Mouse (Mus musculus) CH12.LX (cell line): ENCODE measurements around the gene Sycn. TPM values are rescaled to one million over a fixed set of nuclear protein-coding genes. Genes with fewer than 3 reads are reported as not detected.

Experiments
- DNase-seq: peaks from one replicate; pipeline ENCODE4 v3.0.0-alpha.2; 2013; ENCODE audit errors: extremely low read depth
- H3K27ac ChIP-seq: 2 replicates; pipeline ENCODE4 v1.5.1; 2012; ENCODE audit warnings: low read depth, mild to moderate bottlenecking, control low read depth, moderate library complexity; ENCODE audit not compliant: insufficient read depth
- H3K27me3 ChIP-seq: replicated peaks from 2 replicates; pipeline ENCODE3; 2012; ENCODE audit warnings: inconsistent platforms
- H3K36me3 ChIP-seq, 2 experiments: replicated peaks in 1 of 2; 2 replicates each; pipeline versions ENCODE3 to v1.6.1; 2012; ENCODE audit warnings: inconsistent platforms in 1 of 2, low read length in 1 of 2, mild to moderate bottlenecking in 1 of 2, mixed read lengths in 1 of 2, moderate library complexity in 1 of 2; ENCODE audit not compliant: control insufficient read depth in 1 of 2, insufficient read depth in 1 of 2
- H3K4me1 ChIP-seq, 2 experiments: 2 replicates each; pipeline ENCODE4 v1.6.1; 2012; ENCODE audit warnings: inconsistent platforms in 1 of 2, moderate library complexity in 1 of 2; ENCODE audit not compliant: insufficient read depth in 2 of 2, control insufficient read depth in 1 of 2
- H3K4me2 ChIP-seq: 2 replicates; pipeline ENCODE4 v1.6.1; 2012; ENCODE audit warnings: low read depth, mild to moderate bottlenecking, control low read depth; ENCODE audit not compliant: poor library complexity, insufficient read depth, severe bottlenecking
- H3K4me3 ChIP-seq, 3 experiments: fragments of 150-350 bp in 1 of 3; sonication (generic) in 1 of 3; replicated peaks in 1 of 3; 2 replicates each; pipeline versions ENCODE3 to v1.5.1; 2011 to 2012; ENCODE audit warnings: low read depth in 2 of 3, low read length in 2 of 3, mild to moderate bottlenecking in 2 of 3, moderate library complexity in 2 of 3, control low read depth in 1 of 3, improper control_type of control experiment in 1 of 3, inconsistent platforms in 1 of 3, mixed read lengths in 1 of 3; ENCODE audit not compliant: poor library complexity in 1 of 3
- H3K79me2 ChIP-seq: replicated peaks from 2 replicates; pipeline ENCODE4 v1.6.1; 2012; ENCODE audit warnings: mild to moderate bottlenecking, moderate library complexity; ENCODE audit not compliant: control insufficient read depth, poor library complexity, insufficient read depth, severe bottlenecking; ENCODE audit errors: extremely low read depth
- H3K9ac ChIP-seq: 2 replicates; pipeline ENCODE4 v1.6.1; 2012; ENCODE audit warnings: low read depth, mild to moderate bottlenecking, control low read depth, moderate library complexity; ENCODE audit not compliant: insufficient read depth
- H3K9me3 ChIP-seq: replicated peaks from 2 replicates; pipeline ENCODE3; 2012; ENCODE audit warnings: low read length, inconsistent platforms, mixed read lengths
- BHLHE40 ChIP-seq: IDR thresholded peaks from 2 replicates; pipeline ENCODE4 v1.6.1; 2011; ENCODE audit warnings: mild to moderate bottlenecking, low read depth, low read length, improper control_type of control experiment
- CHD1 ChIP-seq: IDR thresholded peaks from 2 replicates; pipeline ENCODE4 v1.6.1; 2012; ENCODE audit warnings: low read depth, low read length, improper control_type of control experiment, inconsistent platforms
- CHD2 ChIP-seq: IDR thresholded peaks from 2 replicates; pipeline ENCODE4 v1.6.1; 2011; ENCODE audit warnings: low read length, improper control_type of control experiment
- EP300 ChIP-seq: IDR thresholded peaks from 2 replicates; pipeline ENCODE4 v1.6.1; 2011; ENCODE audit warnings: low read length, improper control_type of control experiment
- ETS1 ChIP-seq: conservative IDR thresholded peaks from 2 replicates; pipeline ENCODE4 v1.6.1; 2012; ENCODE audit warnings: low read depth, mild to moderate bottlenecking, inconsistent platforms, low read length, improper control_type of control experiment, moderate library complexity
- GABPA ChIP-seq: IDR thresholded peaks from 2 replicates; pipeline ENCODE4 v1.6.1; 2012; ENCODE audit warnings: low read depth, low read length, improper control_type of control experiment, inconsistent platforms; ENCODE audit not compliant: insufficient replicate concordance
- HCFC1 ChIP-seq: IDR thresholded peaks from 2 replicates; pipeline ENCODE4 v1.6.1; 2012; ENCODE audit warnings: low read depth, mild to moderate bottlenecking, inconsistent platforms, low read length, improper control_type of control experiment
- JUN ChIP-seq: IDR thresholded peaks from 2 replicates; pipeline ENCODE4 v1.6.1; 2011; ENCODE audit warnings: low read depth, mild to moderate bottlenecking, low read length, improper control_type of control experiment, moderate library complexity; ENCODE audit not compliant: insufficient read depth
- MAX ChIP-seq: IDR thresholded peaks from 2 replicates; pipeline ENCODE4 v1.6.1; 2011; ENCODE audit warnings: low read length, improper control_type of control experiment
- MXI1 ChIP-seq: IDR thresholded peaks from 2 replicates; pipeline ENCODE4 v1.6.1; 2011; ENCODE audit warnings: mild to moderate bottlenecking, low read depth, low read length, improper control_type of control experiment
- MYC ChIP-seq: IDR thresholded peaks from 2 replicates; pipeline ENCODE4 v1.6.1; 2011; ENCODE audit warnings: low read depth, mild to moderate bottlenecking, improper control_type of control experiment, low read length
- PAX5 ChIP-seq: IDR thresholded peaks from 2 replicates; pipeline ENCODE4 v1.6.1; 2012; ENCODE audit warnings: low read length, inconsistent platforms, mixed read lengths
- POLR2A ChIP-seq: IDR thresholded peaks from 2 replicates; pipeline ENCODE4 v1.6.1; 2011; ENCODE audit warnings: low read depth, mild to moderate bottlenecking, improper control_type of control experiment, low read length
- POLR2AphosphoS2 ChIP-seq: IDR thresholded peaks from 2 replicates; pipeline ENCODE4 v1.6.1; 2011; ENCODE audit warnings: low read depth, low read length, improper control_type of control experiment
- SMC3 ChIP-seq: IDR thresholded peaks from 2 replicates; pipeline ENCODE4 v1.6.1; 2011; ENCODE audit warnings: low read depth, low read length, improper control_type of control experiment
- TBP ChIP-seq: conservative IDR thresholded peaks from 2 replicates; pipeline ENCODE4 v1.6.1; 2011; ENCODE audit warnings: low read depth, low read length, improper control_type of control experiment
- ZKSCAN1 ChIP-seq: IDR thresholded peaks from 2 replicates; pipeline ENCODE4 v1.6.1; 2012; ENCODE audit warnings: low read depth, inconsistent platforms, low read length, improper control_type of control experiment, borderline replicate concordance
- ZNF384 ChIP-seq: IDR thresholded peaks from 2 replicates; pipeline ENCODE4 v1.6.1; 2012; ENCODE audit warnings: low read depth, low read length, improper control_type of control experiment, inconsistent platforms
- dilution Hi-C: fragments of 300-500 bp; cut with MboI; formaldehyde crosslinking; loops from 2 replicates; pipeline ENCODE4 v1.14.3; 2020; ENCODE audit warnings: low sequenced_read_pairs; ENCODE audit not compliant: extremely low pct_unique_long_range_greater_than_20kb, extremely low pct_ligation_motif_present
- in situ Hi-C: fragments of 300-500 bp; cut with MboI; formaldehyde crosslinking; loops from 3 replicates; pipeline ENCODE4 v1.14.3; 2019; ENCODE audit warnings: low sequenced_read_pairs, low pct_ligation_motif_present, low pct_unique_long_range_greater_than_20kb, mixed read lengths
- polyA plus RNA-seq: library from polyadenylated mRNA; unstranded; fragments of >175 nt; gene quantifications from 2 replicates; pipeline ENCODE4 v1.2.1, GENCODE M21; 2012; ENCODE audit warnings: low read depth; ENCODE audit not compliant: insufficient read length
- total RNA-seq, 2 experiments: library from RNA; depleted of rRNA; stranded (reverse); fragments of 300-350 nt in 1 of 2; fragments of >200 nt in 1 of 2; gene quantifications; 2 replicates each; pipeline ENCODE4 v1.2.3; 2012 to 2014

Gene Sycn
- total and polyA plus RNA-seq, 3 experiments = not detected

DNA sequence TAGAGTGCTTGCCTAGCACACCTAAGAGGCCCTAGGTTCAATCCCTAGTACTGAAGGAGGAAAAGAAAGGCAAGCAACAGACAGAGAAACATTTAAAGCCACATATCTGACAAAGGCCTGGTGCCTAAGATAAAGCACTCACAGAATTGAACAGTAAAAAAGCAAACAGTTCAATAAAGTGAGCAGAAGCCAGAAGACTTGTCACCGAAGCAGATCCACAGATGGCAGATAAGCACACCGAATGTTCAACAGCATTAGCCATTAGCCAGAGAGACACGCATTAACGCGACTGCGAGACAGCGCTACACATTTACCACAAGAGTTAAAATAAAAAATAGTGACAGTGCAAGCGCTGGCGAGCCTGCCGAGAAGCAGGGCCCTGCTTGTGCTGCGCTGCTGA lies 42.2 kb downstream of the Sycn start:
- H3K36me3 ChIP-seq = peaks cover 3 to 61% of the 10 kb centered on the region in 2 experiments
- no peaks in the 10 kb centered on the region for H3K27me3 ChIP-seq
- no peak overlapping the region for H3K27ac ChIP-seq
- no peak overlapping the region for H3K9ac ChIP-seq
- in situ Hi-C loops = no loop called here
- no peak for DNase-seq
- no peak for TF ChIP-seq CHD2
- TF ChIP-seq SMC3 = no peak
- no peak for TF ChIP-seq ZKSCAN1
- no peak for TF ChIP-seq GABPA
- TF ChIP-seq BHLHE40 = no peak
- no peak overlapping the region for H3K4me3 ChIP-seq
- dilution Hi-C loops = no loop called here
- H3K9me3 ChIP-seq = peaks cover 2% of the 10 kb centered on the region
- H3K4me2 ChIP-seq = no peak overlapping the region
- H3K4me1 ChIP-seq = peaks cover 2 to 56% of the 10 kb centered on the region in 2 experiments
- no peaks in the 10 kb centered on the region for H3K79me2 ChIP-seq

DNA sequence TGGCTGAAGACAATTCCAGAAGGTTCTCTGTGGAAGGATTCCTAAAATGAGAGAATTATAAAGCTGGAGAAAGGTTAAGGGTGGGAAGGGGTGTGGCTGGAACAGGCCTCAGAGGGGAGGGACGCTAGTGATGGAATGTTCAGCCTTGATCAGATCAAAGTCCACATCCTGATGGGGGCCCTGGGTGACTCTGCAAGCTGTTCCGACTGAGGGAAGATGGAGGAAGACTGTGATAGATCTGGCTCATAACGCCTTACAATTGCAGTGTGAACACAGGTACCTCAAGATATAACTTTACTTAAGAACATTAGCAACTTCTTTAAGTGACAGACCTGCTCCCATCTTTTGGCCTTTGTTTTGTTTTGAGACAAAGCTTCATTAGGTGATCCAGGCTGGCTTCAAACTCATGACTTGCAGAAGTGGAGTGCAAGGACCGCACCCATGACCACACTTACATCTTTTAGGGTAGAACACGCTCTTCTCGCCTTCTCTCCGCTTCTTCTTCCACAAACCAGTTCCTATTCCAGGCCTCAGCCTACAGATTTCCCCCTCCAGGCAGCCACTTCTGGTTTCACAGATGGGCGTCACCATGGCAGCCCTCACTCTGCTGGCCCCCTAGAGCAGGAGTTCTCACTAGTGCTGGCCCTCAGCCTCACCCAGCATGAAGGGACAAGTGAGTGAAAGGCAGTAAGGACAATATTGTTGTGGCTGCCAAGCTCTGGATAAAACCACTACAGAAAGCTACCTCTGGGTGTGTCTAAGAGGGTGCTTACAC lies 43.1 kb downstream of the Sycn start:
- H3K27me3 ChIP-seq = no peaks in the 10 kb centered on the region
- DNase-seq = no peak
- in situ Hi-C loops (no loop called here), dilution Hi-C loops (no loop called here)
- H3K4me3 ChIP-seq = no peak overlapping the region
- peaks cover 3 to 54% of the 10 kb centered on the region in 2 experiments for H3K36me3 ChIP-seq
- H3K79me2 ChIP-seq = no peaks in the 10 kb centered on the region
- H3K9ac ChIP-seq = no peak overlapping the region
- TF ChIP-seq MYC (no peak), HCFC1 (no peak), ETS1 (no peak), CHD1 (no peak), JUN (no peak), EP300 (no peak), PAX5 (no peak), GABPA (no peak), TBP (no peak), POLR2A (no peak), MAX (no peak), POLR2AphosphoS2 (no peak), CHD2 (no peak), MXI1 (no peak), ZNF384 (no peak)
- H3K9me3 ChIP-seq = peaks cover 2% of the 10 kb centered on the region
- H3K4me1 ChIP-seq = peaks cover 2 to 49% of the 10 kb centered on the region in 2 experiments
- H3K4me2 ChIP-seq = no peak overlapping the region
- no peak overlapping the region for H3K27ac ChIP-seq
